Mouse (Mus musculus): ENCODE results near the gene Gadd45gip1.

DNA sequence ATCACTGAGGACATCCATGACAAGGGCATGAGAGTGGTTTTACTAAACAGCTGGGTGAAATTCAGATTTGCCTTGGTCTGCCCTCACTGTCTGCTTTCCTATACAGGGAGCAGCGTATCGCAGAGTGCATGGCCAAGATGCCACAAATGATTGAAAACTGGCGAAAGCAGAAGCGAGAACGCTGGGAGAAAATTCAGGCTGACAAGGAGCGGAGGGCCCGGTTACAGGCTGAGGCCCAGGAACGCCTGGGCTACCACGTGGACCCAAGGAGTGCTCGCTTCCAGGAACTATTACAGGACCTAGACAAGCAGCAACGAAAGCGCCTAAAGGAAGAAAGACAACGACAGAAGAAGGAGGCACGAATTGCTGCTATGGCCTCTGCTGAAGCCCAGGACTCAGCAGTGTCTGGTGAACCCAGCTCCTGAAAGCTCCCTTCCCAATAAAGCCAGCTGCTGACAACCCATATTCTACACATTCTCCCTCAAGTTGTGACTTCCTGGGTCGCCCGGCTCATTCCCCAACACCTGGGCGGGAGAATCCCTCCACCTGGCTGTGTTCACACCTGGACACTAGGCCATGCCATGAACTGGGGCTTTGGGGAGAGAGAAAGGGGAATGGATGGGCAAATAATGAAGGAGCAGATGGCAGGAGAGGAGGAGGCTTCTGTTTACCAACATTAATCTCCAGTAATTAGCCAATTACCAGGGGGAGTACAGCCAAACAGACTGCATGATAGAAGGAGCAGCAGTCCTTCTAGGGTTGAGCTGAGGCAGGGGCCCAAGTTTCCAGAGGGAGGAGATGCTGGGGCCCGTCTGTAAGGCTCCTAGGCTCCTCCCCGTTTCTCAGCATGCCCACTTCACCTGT is 2.9 kb downstream of the Gadd45gip1 start:
- TF ChIP-seq POLR2A (IDR thresholded peaks at IDR 0.05; ENCODE audit: borderline replicate concordance, insufficient read depth, low read length): no peak
- TF ChIP-seq CTCF (IDR thresholded peaks at IDR 0.05; ENCODE audit: borderline replicate concordance, insufficient read depth, low read depth, low read length): no peak
